Mouse (Mus musculus) kidney, adult 2 months (tissue): ENCODE measurements around the gene Gm21861. TPM values are rescaled to one million over a fixed set of nuclear protein-coding genes. Genes with fewer than 3 reads are reported as not detected.
"Not testable (repeated sequence)": the region's sequence is repeated elsewhere in the genome, so short reads cannot be mapped to it uniquely, and the experiment has no call there.

Experiments
- DNase-seq: peaks from one replicate; pipeline ENCODE4 v3.0.0; 2021
- H3K27ac ChIP-seq: fragments of 200-500 bp; 2 replicates; pipeline ENCODE4 v1.5.1; 2012; ENCODE audit warnings: low read depth, low read length, control low read depth, inconsistent platforms; ENCODE audit not compliant: insufficient read depth
- H3K27me3 ChIP-seq: fragments of 200-500 bp; replicated peaks from 2 replicates; pipeline ENCODE4 v1.6.1; 2012; ENCODE audit warnings: mild to moderate bottlenecking, moderate library complexity, low read length, inconsistent platforms; ENCODE audit not compliant: control insufficient read depth, insufficient read depth
- H3K36me3 ChIP-seq: fragments of 200-500 bp; 2 replicates; pipeline ENCODE4 v1.6.1; 2012; ENCODE audit warnings: mild to moderate bottlenecking, moderate library complexity, low read length, inconsistent platforms; ENCODE audit not compliant: control insufficient read depth, insufficient read depth
- H3K4me1 ChIP-seq: fragments of 200-500 bp; 2 replicates; pipeline ENCODE4 v1.6.1; 2011; ENCODE audit warnings: low read length; ENCODE audit not compliant: control insufficient read depth, insufficient read depth
- H3K4me3 ChIP-seq: fragments of 200-500 bp; 2 replicates; pipeline ENCODE4 v1.5.1; 2011; ENCODE audit warnings: mild to moderate bottlenecking, low read depth, low read length, control low read depth; ENCODE audit not compliant: insufficient read depth
- WGBS: fragments of 180-500 bp; shearing (Covaris S2); methylation state at CpG from one replicate; pipeline ENCODE4 v1.1.7; 2018; 5-methylcytosine and 5-hydroxymethylcytosine counted together
- polyA plus RNA-seq: library from polyadenylated mRNA; depleted of rRNA; stranded (reverse); fragments of >200 nt; gene quantifications from 2 replicates; pipeline ENCODE4 v1.2.3, GENCODE M21; 2012; rRNA removed

The Gm21861 gene
- not detected in 2 replicates for polyA plus RNA-seq

- DNase-seq, H3K27me3 ChIP-seq, H3K27ac ChIP-seq, H3K36me3 ChIP-seq, H3K4me3 ChIP-seq, H3K4me1 ChIP-seq: not testable (repeated sequence)
- no CpG with 5 or more reads among the region's 7 CpGs for WGBS
Measured at GRCm38 (mm10) chrY:58814497-58814896, at the start of gene Gm21861. Gene Gm21861 (minus strand): TSS chrY:58814597.
